8 mouse cellular contexts compared by ENCODE assay signal in genomic region chr13:47288449-47288848, GRCm38 (mm10).
DNase-seq lines count a peak whose midpoint lies in the region; ATAC-seq and TF ChIP-seq lines count a peak whose summit lies in the region.

No protein-coding gene starts in this region.

- no peak overlapping the region for H3K9ac ChIP-seq in forebrain, postnatal 0 days
- H3K9ac ChIP-seq in hindbrain, embryonic 14.5 days, result no peak overlapping the region

- H3K27ac ChIP-seq in forebrain, postnatal 0 days (ENCODE audit: low read depth, low read length), result no peak overlapping the region
- no peak overlapping the region for H3K27ac ChIP-seq in hindbrain, embryonic 14.5 days

- WGBS in forebrain, postnatal 0 days, result 41% methylated on average over 4 of the region's 4 CpGs
- WGBS in hindbrain, embryonic 14.5 days, result 43% methylated on average over 4 of the region's 4 CpGs

- no peak overlapping the region for H3K4me2 ChIP-seq in forebrain, postnatal 0 days (ENCODE audit: low read depth)
- H3K4me2 ChIP-seq in hindbrain, embryonic 14.5 days (replicated peaks), result no peak overlapping the region

- TF ChIP-seq CTCF in forebrain, postnatal 0 days (IDR thresholded peaks at IDR 0.05; ENCODE audit: low read depth), result peak; percentile 99

- no peaks in the 10 kb centered on the region for H3K27me3 ChIP-seq in forebrain, postnatal 0 days (ENCODE audit: insufficient read depth, low read length)
- H3K27me3 ChIP-seq in hindbrain, embryonic 14.5 days (ENCODE audit: control insufficient read depth, insufficient read depth, low read length), result no peaks in the 10 kb centered on the region

- no peaks in the 10 kb centered on the region for H3K4me1 ChIP-seq in forebrain, postnatal 0 days (ENCODE audit: insufficient read depth)
- H3K4me1 ChIP-seq in hindbrain, embryonic 14.5 days (replicated peaks; ENCODE audit: control insufficient read depth, insufficient read depth, low read length), result no peaks in the 10 kb centered on the region

- no peaks in the 10 kb centered on the region for H3K9me3 ChIP-seq in forebrain, postnatal 0 days (ENCODE audit: low read length)
- no peaks in the 10 kb centered on the region for H3K9me3 ChIP-seq in hindbrain, embryonic 14.5 days (ENCODE audit: control insufficient read depth, low read length)

- no peak overlapping the region for H3K4me3 ChIP-seq in forebrain, postnatal 0 days (ENCODE audit: low read depth, low read length)
- H3K4me3 ChIP-seq in hindbrain, embryonic 14.5 days (replicated peaks; ENCODE audit: low read length), result no peak overlapping the region

- H3K36me3 ChIP-seq in forebrain, postnatal 0 days (ENCODE audit: insufficient read depth), result no peaks in the 10 kb centered on the region
- H3K36me3 ChIP-seq in hindbrain, embryonic 14.5 days (replicated peaks; ENCODE audit: control insufficient read depth, insufficient read depth), result no peaks in the 10 kb centered on the region

- DNase-seq in T-cell, adult 2 months (ENCODE audit: low spot score), result peak; percentile 4
- DNase-seq in cerebellum, adult 18-20 months, result peak; percentile 76 to 79
- peak; percentile 92 for DNase-seq in forebrain, postnatal 0 days
- peak; percentile 90 for DNase-seq in hindbrain, embryonic 14.5 days (ENCODE audit: low spot score)
- peak; percentile 48 to 93 for DNase-seq in layer of hippocampus, postnatal 25 days (ENCODE audit: extremely low spot score in 1 of 2, low spot score in 1 of 2)
- peak; percentile 48 to 80 for DNase-seq in lung, postnatal 4 days
- DNase-seq in right cerebral cortex, postnatal 25 days, result peak; percentile 61

- peak; percentile 96 for ATAC-seq in forebrain, postnatal 0 days
- peak; percentile 81 for ATAC-seq in hindbrain, embryonic 14.5 days (ENCODE audit: low FRiP score)
- no peak for ATAC-seq in activated CD4-positive, CD25-positive, alpha-beta regulatory T cell, adult 4 months

Comparison
In these comparisons a context has a peak if more than half of its experiments do, and no peak if none do; other contexts are left out.
1. DNase-seq: peak in every context shown above with its lines; median percentile 92 in forebrain, postnatal 0 days; 90 in hindbrain, embryonic 14.5 days; 78 in cerebellum, adult 18-20 months; 70 in layer of hippocampus, postnatal 25 days; 64 in lung, postnatal 4 days; 61 in right cerebral cortex, postnatal 25 days; 4 in T-cell, adult 2 months.